Mouse (Mus musculus): ENCODE data around the gene 9430015G10Rik. TPM values are rescaled to one million over a fixed set of nuclear protein-coding genes. Genes with fewer than 3 reads are reported as not detected.

9430015G10Rik gene
- total RNA-seq, 2 experiments from 2014 or later, result 3.2 to 4.1 TPM

GRCm38 (mm10) chr4:156093758-156094157 is 16.0 kb upstream of the 9430015G10Rik start:
- DNase-seq, result no peak
- intact Hi-C loops (cut with DNase I; ENCODE audit: low total_unique reads), result no loop called here

GRCm38 (mm10) chr4:156096191-156096590 is 13.6 kb upstream of the 9430015G10Rik start:
- intact Hi-C loops (cut with DNase I; ENCODE audit: low total_unique reads), result no loop called here
- no peak for DNase-seq

- intact Hi-C loops (cut with DNase I; ENCODE audit: low total_unique reads), result no loop called here
- no peak for DNase-seq
These were observed 11.9 kb upstream of the 9430015G10Rik start for GRCm38 (mm10) chr4:156097770-156098366.

- intact Hi-C loops (cut with DNase I; ENCODE audit: low total_unique reads), result no loop called here
- no peak for DNase-seq
These were observed 10.4 kb upstream of the 9430015G10Rik start for GRCm38 (mm10) chr4:156099427-156099826.

- no peak for DNase-seq
- intact Hi-C loops (cut with DNase I; ENCODE audit: low total_unique reads), result loop anchor here (2.0 kb wide), 1 partner anchor 142 kb away; no protein-coding TSS in a partner anchor
These were observed 9.3 kb upstream of the 9430015G10Rik start for GRCm38 (mm10) chr4:156100501-156100900.

GRCm38 (mm10) chr4:156101481-156101903 is 8.3 kb upstream of the 9430015G10Rik start:
- DNase-seq, result no peak
- intact Hi-C loops (cut with DNase I; ENCODE audit: low total_unique reads), result loop anchor here (2.0 kb wide), 1 partner anchor 143 kb away; no protein-coding TSS in a partner anchor

- DNase-seq, result no peak
- intact Hi-C loops (cut with DNase I; ENCODE audit: low total_unique reads), result no loop called here
These were observed 6.4 kb upstream of the 9430015G10Rik start for GRCm38 (mm10) chr4:156103342-156103741.

GRCm38 (mm10) chr4:156108606-156109546 is 906 bp upstream of the 9430015G10Rik start:
- intact Hi-C loops (cut with DNase I; ENCODE audit: low total_unique reads), result loop anchor here (5.0 kb wide), 1 partner anchor 83 kb away; no protein-coding TSS in a partner anchor
- DNase-seq, result peak; percentile 58

- DNase-seq, result no peak
- intact Hi-C loops (cut with DNase I; ENCODE audit: low total_unique reads), result no loop called here
These were observed 14.3 kb downstream of the 9430015G10Rik start for GRCm38 (mm10) chr4:156124077-156124476.

- DNase-seq, result no peak
- intact Hi-C loops (cut with DNase I; ENCODE audit: low total_unique reads), result no loop called here
These were observed 15.6 kb downstream of the 9430015G10Rik start for GRCm38 (mm10) chr4:156125393-156125792.

GRCm38 (mm10) chr4:156126841-156127240 is 17.1 kb downstream of the 9430015G10Rik start:
- intact Hi-C loops (cut with DNase I; ENCODE audit: low total_unique reads), result no loop called here
- DNase-seq, result no peak

- intact Hi-C loops (cut with DNase I; ENCODE audit: low total_unique reads), result no loop called here
- DNase-seq, result no peak
These were observed 19.0 kb downstream of the 9430015G10Rik start for GRCm38 (mm10) chr4:156128746-156129145.

- intact Hi-C loops (cut with DNase I; ENCODE audit: low total_unique reads), result no loop called here
- DNase-seq, result no peak
These were observed 20.7 kb downstream of the 9430015G10Rik start, which contains the start of gene Rnf223 for GRCm38 (mm10) chr4:156130436-156130835. Rnf223 (plus strand) TSS chr4:156130513.

GRCm38 (mm10) chr4:156130940-156131339 is 21.2 kb downstream of the 9430015G10Rik start:
- intact Hi-C loops (cut with DNase I; ENCODE audit: low total_unique reads), result no loop called here
- DNase-seq, result no peak

- no peak for DNase-seq
- intact Hi-C loops (cut with DNase I; ENCODE audit: low total_unique reads), result no loop called here
These were observed 23.6 kb downstream of the 9430015G10Rik start for GRCm38 (mm10) chr4:156133334-156133733.

- DNase-seq, result no peak
- intact Hi-C loops (cut with DNase I; ENCODE audit: low total_unique reads), result no loop called here
These were observed 24.3 kb downstream of the 9430015G10Rik start for GRCm38 (mm10) chr4:156133943-156134605.

GRCm38 (mm10) chr4:156135112-156135511 is 25.3 kb downstream of the 9430015G10Rik start:
- intact Hi-C loops (cut with DNase I; ENCODE audit: low total_unique reads), result no loop called here
- no peak for DNase-seq

GRCm38 (mm10) chr4:156135801-156136200 is 26.0 kb downstream of the 9430015G10Rik start:
- intact Hi-C loops (cut with DNase I; ENCODE audit: low total_unique reads), result no loop called here
- no peak for DNase-seq

- intact Hi-C loops (cut with DNase I; ENCODE audit: low total_unique reads), result no loop called here
- DNase-seq, result no peak
These were observed 26.7 kb downstream of the 9430015G10Rik start for GRCm38 (mm10) chr4:156136285-156137100.
